Mouse (Mus musculus) liver, adult (tissue): ENCODE measurements at regions not wholly inside any gene's neighbourhood (a gene's known extent, or its start where the extent isn't known, plus 50 kb on each side); places are given as distances from the start of the nearest gene placed in this dataset.
A peak's percentile ranks its signal among the peaks of the same experiment; 100 is the strongest.

ENCODE experiments used
- GATA4 ChIP-seq: IDR thresholded peaks from 2 replicates; pipeline ENCODE4 v1.6.1; 2014; ENCODE audit warnings: mild to moderate bottlenecking, low read length; ENCODE audit not compliant: insufficient replicate concordance

GRCm38 (mm10) chr5:64643584-64643983 is 159.6 kb upstream of the Klf3 start:
- no peak for TF ChIP-seq GATA4

DNA sequence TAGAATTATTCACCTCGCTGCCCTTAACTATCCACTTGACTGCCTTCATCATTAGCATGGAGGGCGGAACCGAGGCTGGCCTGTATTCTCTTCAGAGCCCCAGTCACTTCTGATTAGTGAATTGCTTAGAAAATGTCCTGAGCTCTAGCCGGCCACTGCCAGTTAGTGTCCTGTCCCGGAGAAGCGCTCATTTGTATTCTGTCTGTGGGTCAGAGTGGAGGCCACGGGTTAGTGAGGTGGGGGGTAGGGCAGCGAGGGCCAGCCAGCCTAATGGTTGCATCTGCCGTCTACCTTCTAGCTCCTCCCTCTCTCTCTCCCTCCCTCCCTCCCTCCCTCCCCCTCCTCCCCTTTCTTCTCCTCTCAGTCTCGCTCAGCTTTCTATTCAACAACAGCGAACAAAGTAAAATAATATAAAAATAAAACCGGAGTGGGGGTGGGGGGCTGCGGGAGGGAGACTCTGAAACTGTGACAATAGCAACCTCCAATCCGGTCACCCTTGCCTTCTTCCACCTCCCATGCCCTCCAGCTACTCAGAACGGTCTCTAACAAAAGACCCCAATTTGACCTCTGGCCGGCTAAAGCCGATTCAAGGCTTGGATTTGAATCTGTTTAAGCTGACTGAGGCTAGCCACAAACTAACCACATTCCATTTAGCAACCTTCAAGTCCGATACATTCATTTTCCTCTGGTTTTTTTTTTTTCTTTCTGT is 155.6 kb upstream of the Klf3 start:
- TF ChIP-seq GATA4 = no peak

GRCm38 (mm10) chr5:64648492-64648891 is 154.7 kb upstream of the Klf3 start:
- TF ChIP-seq GATA4 = no peak

DNA sequence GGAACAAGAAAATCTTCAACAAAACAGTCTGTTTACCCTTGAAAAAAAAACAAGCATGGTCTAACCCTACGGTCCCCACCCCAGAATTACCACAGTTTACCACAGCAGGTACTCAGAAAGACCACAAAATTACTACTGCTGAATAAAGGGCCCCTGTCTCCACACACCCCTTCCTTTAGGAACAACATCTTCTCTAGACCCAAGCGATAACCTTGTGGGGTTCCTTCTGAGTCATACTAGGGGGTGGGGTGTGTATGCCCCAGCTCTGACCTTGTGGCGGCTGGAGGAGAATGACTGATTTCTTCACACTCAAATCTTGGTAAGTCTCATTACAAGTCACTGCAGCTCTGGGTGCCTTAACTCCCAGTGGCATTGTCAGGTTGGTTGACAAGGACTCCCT is 151.8 kb upstream of the Klf3 start:
- no peak for TF ChIP-seq GATA4

DNA sequence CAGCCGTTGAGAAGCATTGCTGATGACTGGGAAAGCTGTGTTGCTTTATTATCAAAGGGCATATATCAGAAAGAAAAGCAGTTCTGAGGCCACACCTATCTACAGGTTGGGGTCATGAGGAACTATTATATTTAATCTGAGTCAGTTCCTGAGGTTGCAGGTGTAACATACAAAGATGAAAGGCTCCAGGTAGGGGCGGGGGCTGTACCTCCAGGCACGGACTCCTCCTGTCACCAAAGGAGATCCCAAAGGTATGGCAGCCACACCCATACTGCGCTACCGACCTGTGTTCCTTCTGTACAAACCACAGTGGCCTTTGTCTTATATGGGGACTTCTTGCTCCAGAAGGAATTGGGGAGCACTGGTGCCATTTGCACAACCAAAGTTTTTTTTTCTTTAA is 149.4 kb upstream of the Klf3 start:
- no peak for TF ChIP-seq GATA4

DNA sequence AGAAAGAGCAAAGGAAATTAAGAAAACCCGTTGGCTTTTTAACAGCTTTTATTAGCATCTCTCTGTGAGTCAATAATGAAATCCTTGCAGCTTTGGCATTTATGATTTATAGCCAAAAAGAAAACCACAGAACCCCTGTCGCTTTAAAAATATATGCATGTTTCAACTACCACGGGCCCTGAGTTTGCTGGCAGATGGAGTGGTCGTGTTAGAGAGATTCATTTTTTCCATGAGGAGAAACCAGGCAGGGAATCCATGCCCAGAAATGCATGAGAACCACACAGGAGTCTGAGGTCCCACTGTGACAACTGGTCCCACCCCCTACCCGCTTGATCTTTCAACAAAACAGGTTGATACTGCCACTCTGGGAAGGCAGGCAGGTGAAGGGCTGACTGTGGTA is 147.9 kb upstream of the Klf3 start:
- TF ChIP-seq GATA4 = no peak

DNA sequence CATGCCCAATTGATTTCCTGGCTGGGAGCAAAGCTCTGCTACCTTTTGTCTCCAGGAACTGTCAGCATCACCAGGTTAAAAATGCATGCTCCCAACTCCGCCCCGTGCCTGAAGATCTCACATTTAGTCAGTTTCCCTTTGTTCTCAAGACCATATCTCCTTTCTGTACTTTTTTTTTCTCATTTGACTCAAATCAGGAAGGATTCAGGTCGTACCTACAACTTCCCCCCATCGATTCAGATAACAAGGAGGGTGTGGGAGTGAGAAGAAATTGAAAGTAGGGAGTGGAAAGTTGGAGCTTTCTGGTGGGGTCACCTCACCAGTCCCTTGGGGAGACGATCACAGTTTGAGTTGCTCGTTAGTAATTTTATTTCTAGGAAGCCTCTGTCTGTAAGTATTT is 141.2 kb upstream of the Klf3 start:
- TF ChIP-seq GATA4 = no peak

- TF ChIP-seq GATA4 = no peak
Observed at GRCm38 (mm10) chr5:64662476-64662875, 140.7 kb upstream of the Klf3 start.

- TF ChIP-seq GATA4 = no peak
Observed at GRCm38 (mm10) chr5:64663766-64664165, 139.4 kb upstream of the Klf3 start.

DNA sequence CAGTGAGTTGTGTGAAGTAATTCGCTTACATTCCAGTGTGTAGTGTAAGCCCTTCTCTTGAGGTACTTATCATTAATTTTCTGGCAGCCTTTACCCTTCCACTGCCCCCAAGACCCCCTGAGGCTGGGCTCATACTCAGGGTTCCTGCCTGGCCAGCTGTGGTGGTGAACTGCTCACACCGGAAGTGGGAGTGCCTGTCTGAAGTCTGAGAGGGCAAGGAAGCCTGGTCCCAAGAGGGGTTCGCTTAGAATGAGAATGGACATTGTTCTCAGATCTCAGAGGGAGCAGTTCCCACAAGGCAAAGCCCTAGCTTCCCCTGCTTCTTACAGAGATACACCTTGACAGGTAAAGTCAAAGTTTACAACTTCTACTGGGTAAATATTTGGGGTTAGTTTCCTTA is 138.1 kb upstream of the Klf3 start:
- no peak for TF ChIP-seq GATA4

DNA sequence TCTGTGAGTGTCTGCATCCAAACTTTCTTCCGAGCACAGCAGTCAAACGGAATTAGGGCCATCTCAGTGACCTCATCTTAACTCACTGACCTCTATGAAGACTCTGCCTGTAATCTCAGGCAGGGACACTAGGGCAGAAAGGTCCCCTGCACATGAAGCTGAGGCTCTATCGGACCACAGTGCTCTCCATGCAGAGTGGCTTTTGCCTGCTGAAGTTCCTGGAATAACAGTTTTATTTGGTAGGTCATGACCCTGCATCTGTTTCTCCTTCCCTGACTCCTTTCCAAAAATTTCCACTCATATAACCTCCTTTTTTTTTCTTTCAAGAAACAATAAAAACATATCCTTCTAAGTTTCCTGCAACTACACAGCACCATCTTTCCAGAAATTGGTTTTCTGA is 136.9 kb upstream of the Klf3 start:
- 0 out of 2 replicates have a peak, but pooled peaks have one; percentile 16 for TF ChIP-seq GATA4

DNA sequence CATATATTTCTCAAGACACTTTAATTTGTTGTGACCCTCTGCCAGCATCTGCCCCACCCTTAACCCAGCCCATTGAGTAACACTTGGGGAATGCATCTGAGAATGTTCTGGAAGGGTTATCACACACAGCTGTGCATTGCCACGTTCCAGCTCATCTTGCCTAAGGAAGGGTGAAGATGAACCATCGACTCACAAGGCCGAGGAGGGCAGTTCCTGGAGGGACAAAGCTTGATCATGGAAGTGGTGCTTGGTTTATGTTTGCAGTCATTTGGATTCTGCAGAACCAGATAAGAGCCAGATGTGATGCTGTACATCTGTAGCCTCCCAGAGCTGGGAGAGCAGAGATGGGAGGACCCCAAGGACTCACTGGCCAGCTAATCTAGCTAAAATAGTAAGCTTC is 136.1 kb upstream of the Klf3 start:
- TF ChIP-seq GATA4 = no peak

GRCm38 (mm10) chr5:64673861-64674260 is 129.3 kb upstream of the Klf3 start:
- no peak for TF ChIP-seq GATA4

GRCm38 (mm10) chr5:64676214-64676945 is 126.8 kb upstream of the Klf3 start:
- no peak for TF ChIP-seq GATA4

- TF ChIP-seq GATA4 = no peak
Observed at GRCm38 (mm10) chr5:64676946-64677588, 126.1 kb upstream of the Klf3 start.

- TF ChIP-seq GATA4 = no peak
Observed at GRCm38 (mm10) chr5:64678706-64679105, 124.5 kb upstream of the Klf3 start.
